Mouse (Mus musculus): Measurements from ENCODE around the gene Unc13b.

GRCm38 (mm10) chr4:43209081-43209579, 150.4 kb downstream of the Unc13b start:
- TF ChIP-seq GATA1 (IDR thresholded peaks at IDR 0.05; ENCODE audit: borderline replicate concordance, low read length) (no peak), FLI1 (IDR thresholded peaks at IDR 0.05; ENCODE audit: low read length) (no peak)
